Mouse (Mus musculus) MEL (cell line): ENCODE results near the gene Hs3st1. TPM values are rescaled to one million over a fixed set of nuclear protein-coding genes. Genes with fewer than 3 reads are reported as not detected.

ENCODE experiments used
- DNase-seq: peaks from one replicate; pipeline ENCODE4 v3.0.0; 2011; ENCODE audit warnings: low read depth, low spot score
- H3K27ac ChIP-seq: 2 replicates; pipeline ENCODE4 v1.5.1; 2012; ENCODE audit warnings: low read depth, mild to moderate bottlenecking, control low read depth, low read length, moderate library complexity; ENCODE audit not compliant: control insufficient read depth
- H3K27me3 ChIP-seq, 2 experiments: fragments of 150-350 bp in 1 of 2; sonication (generic) in 1 of 2; 2 replicates each; pipeline ENCODE4 v1.6.1; 2012; ENCODE audit warnings: low read length in 2 of 2, mild to moderate bottlenecking in 2 of 2, improper control_type of control experiment in 1 of 2, moderate library complexity in 1 of 2; ENCODE audit not compliant: insufficient read depth in 2 of 2, control insufficient read depth in 1 of 2
- H3K36me3 ChIP-seq, 2 experiments: 2 replicates each; pipeline ENCODE4 v1.6.1; 2012 to 2014; ENCODE audit warnings: low read length in 2 of 2, improper control_type of control experiment in 1 of 2, inconsistent platforms in 1 of 2, mild to moderate bottlenecking in 1 of 2; ENCODE audit not compliant: insufficient read depth in 2 of 2, control insufficient read depth in 1 of 2
- H3K4me1 ChIP-seq, 2 experiments: fragments of 150-350 bp in 1 of 2; sonication (generic) in 1 of 2; 2 replicates each; pipeline ENCODE4 v1.6.1; 2012; ENCODE audit warnings: low read length in 2 of 2, improper control_type of control experiment in 1 of 2, mild to moderate bottlenecking in 1 of 2; ENCODE audit not compliant: insufficient read depth in 2 of 2, control insufficient read depth in 1 of 2
- H3K4me3 ChIP-seq, 2 experiments: fragments of 150-350 bp in 1 of 2; sonication (generic) in 1 of 2; 2 replicates each; pipeline ENCODE4 v1.5.1; 2012; ENCODE audit warnings: low read depth in 2 of 2, low read length in 2 of 2, mild to moderate bottlenecking in 2 of 2, moderate library complexity in 2 of 2, control low read depth in 1 of 2, improper control_type of control experiment in 1 of 2; ENCODE audit not compliant: control insufficient read depth in 1 of 2, insufficient read depth in 1 of 2
- H3K79me2 ChIP-seq: 2 replicates; pipeline ENCODE4 v1.6.1; 2012; ENCODE audit warnings: mild to moderate bottlenecking, low read length, moderate library complexity; ENCODE audit not compliant: control insufficient read depth, poor library complexity, insufficient read depth
- H3K9ac ChIP-seq: 2 replicates; pipeline ENCODE4 v1.6.1; 2012; ENCODE audit warnings: low read depth, mild to moderate bottlenecking, control low read depth, low read length, moderate library complexity; ENCODE audit not compliant: control insufficient read depth, poor library complexity, severe bottlenecking
- H3K9me3 ChIP-seq: fragments of 150-350 bp; sonication (generic); replicated peaks from 2 replicates; pipeline ENCODE4 v1.6.1; 2012; ENCODE audit warnings: mild to moderate bottlenecking, low read length, improper control_type of control experiment, moderate library complexity; ENCODE audit not compliant: insufficient read depth
- CHD2 ChIP-seq: IDR thresholded peaks from 2 replicates; pipeline ENCODE4 v1.6.1; 2011; ENCODE audit warnings: low read length, improper control_type of control experiment
- CTCF ChIP-seq, 3 experiments: IDR thresholded peaks in 2 of 3; conservative IDR thresholded peaks in 1 of 3; 2 replicates each; pipeline ENCODE4 v1.5.1; 2011 to 2012; ENCODE audit warnings: low read length in 3 of 3, low read depth in 2 of 3, mild to moderate bottlenecking in 2 of 3, improper control_type of control experiment in 1 of 3, inconsistent platforms in 1 of 3, mixed read lengths in 1 of 3, moderate library complexity in 1 of 3; ENCODE audit not compliant: control insufficient read depth in 1 of 3, insufficient read depth in 1 of 3, poor library complexity in 1 of 3, severe bottlenecking in 1 of 3
- ELF1 ChIP-seq: IDR thresholded peaks from 2 replicates; pipeline ENCODE4 v1.6.1; 2014; ENCODE audit warnings: low read depth, mild to moderate bottlenecking, inconsistent platforms, low read length, improper control_type of control experiment, moderate library complexity
- EP300 ChIP-seq, 2 experiments: IDR thresholded peaks; 2 replicates each; pipeline ENCODE4 v1.6.1; 2011; ENCODE audit warnings: improper control_type of control experiment in 2 of 2, low read length in 2 of 2, low read depth in 1 of 2, mild to moderate bottlenecking in 1 of 2
- ETS1 ChIP-seq: IDR thresholded peaks from 2 replicates; pipeline ENCODE4 v1.6.1; 2012; ENCODE audit warnings: low read depth, mild to moderate bottlenecking, inconsistent platforms, low read length, improper control_type of control experiment, moderate library complexity
- GATA1 ChIP-seq: IDR thresholded peaks from 2 replicates; pipeline ENCODE4 v1.6.1; 2011; ENCODE audit warnings: low read depth, low read length, improper control_type of control experiment
- HCFC1 ChIP-seq: IDR thresholded peaks from 2 replicates; pipeline ENCODE4 v1.6.1; 2012; ENCODE audit warnings: low read depth, mild to moderate bottlenecking, inconsistent platforms, low read length, improper control_type of control experiment, moderate library complexity
- JUND ChIP-seq: IDR thresholded peaks from 2 replicates; pipeline ENCODE4 v1.6.1; 2011; ENCODE audit warnings: low read depth, mild to moderate bottlenecking, improper control_type of control experiment, low read length
- MAZ ChIP-seq: IDR thresholded peaks from 2 replicates; pipeline ENCODE4 v1.6.1; 2012; ENCODE audit warnings: low read depth, mild to moderate bottlenecking, inconsistent platforms, low read length, improper control_type of control experiment
- MEF2A ChIP-seq: IDR thresholded peaks from 2 replicates; pipeline ENCODE4 v1.6.1; 2014; ENCODE audit warnings: low read depth, mild to moderate bottlenecking, inconsistent platforms, low read length, improper control_type of control experiment; ENCODE audit not compliant: poor library complexity, insufficient replicate concordance, severe bottlenecking; ENCODE audit errors: extremely low read depth
- MYB ChIP-seq: IDR thresholded peaks from 2 replicates; pipeline ENCODE4 v1.6.1; 2011; ENCODE audit warnings: mild to moderate bottlenecking, low read depth, low read length, improper control_type of control experiment
- MYC ChIP-seq: IDR thresholded peaks from 2 replicates; pipeline ENCODE4 v1.6.1; 2011; ENCODE audit warnings: low read depth, mild to moderate bottlenecking, low read length, improper control_type of control experiment, moderate library complexity
- NELFE ChIP-seq: IDR thresholded peaks from 2 replicates; pipeline ENCODE4 v1.6.1; 2011; ENCODE audit warnings: low read depth, low read length, improper control_type of control experiment
- NRF1 ChIP-seq: IDR thresholded peaks from 2 replicates; pipeline ENCODE4 v1.6.1; 2014; ENCODE audit warnings: low read depth, mild to moderate bottlenecking, inconsistent platforms, low read length, improper control_type of control experiment, moderate library complexity; ENCODE audit not compliant: poor library complexity, insufficient read depth, severe bottlenecking
- POLR2AphosphoS2 ChIP-seq: IDR thresholded peaks from 2 replicates; pipeline ENCODE4 v1.6.1; 2011; ENCODE audit warnings: low read length, improper control_type of control experiment
- POLR2AphosphoS5 ChIP-seq: IDR thresholded peaks from 2 replicates; pipeline ENCODE4 v1.6.1; 2012; ENCODE audit warnings: low read depth, borderline replicate concordance, mild to moderate bottlenecking, inconsistent platforms, low read length, moderate library complexity, mixed read lengths
- RCOR1 ChIP-seq: IDR thresholded peaks from 2 replicates; pipeline ENCODE4 v1.6.1; 2012; ENCODE audit warnings: low read depth, mild to moderate bottlenecking, inconsistent platforms, low read length, improper control_type of control experiment
- SIN3A ChIP-seq: IDR thresholded peaks from 2 replicates; pipeline ENCODE4 v1.6.1; 2012; ENCODE audit warnings: low read length, improper control_type of control experiment, inconsistent platforms
- TAL1 ChIP-seq: IDR thresholded peaks from 2 replicates; pipeline ENCODE4 v1.6.1; 2012; ENCODE audit warnings: mild to moderate bottlenecking, inconsistent platforms, low read length, moderate library complexity, mixed read lengths
- TCF12 ChIP-seq: IDR thresholded peaks from 2 replicates; pipeline ENCODE4 v1.6.1; 2014; ENCODE audit warnings: low read depth, mild to moderate bottlenecking, inconsistent platforms, low read length, improper control_type of control experiment, moderate library complexity
- USF1 ChIP-seq: IDR thresholded peaks from 2 replicates; pipeline ENCODE4 v1.6.1; 2014; ENCODE audit warnings: low read depth, mild to moderate bottlenecking, inconsistent platforms, low read length, improper control_type of control experiment, moderate library complexity
- USF2 ChIP-seq, 2 experiments: IDR thresholded peaks; 2 replicates each; pipeline ENCODE4 v1.6.1; 2011 to 2012; ENCODE audit warnings: improper control_type of control experiment in 2 of 2, low read length in 2 of 2, borderline replicate concordance in 1 of 2, inconsistent platforms in 1 of 2, low read depth in 1 of 2, mild to moderate bottlenecking in 1 of 2; ENCODE audit not compliant: insufficient read depth in 1 of 2
- ZKSCAN1 ChIP-seq: IDR thresholded peaks from 2 replicates; pipeline ENCODE4 v1.6.1; 2012; ENCODE audit warnings: low read depth, mild to moderate bottlenecking, inconsistent platforms, low read length, improper control_type of control experiment, moderate library complexity
- ZMIZ1 ChIP-seq: IDR thresholded peaks from 2 replicates; pipeline ENCODE4 v1.6.1; 2012; ENCODE audit warnings: low read depth, mild to moderate bottlenecking, inconsistent platforms, low read length, improper control_type of control experiment, moderate library complexity
- ZNF384 ChIP-seq: IDR thresholded peaks from 2 replicates; pipeline ENCODE4 v1.6.1; 2012; ENCODE audit warnings: low read depth, mild to moderate bottlenecking, inconsistent platforms, low read length, improper control_type of control experiment
- polyA plus RNA-seq, 2 experiments: library from polyadenylated mRNA; stranded (reverse) in 1 of 2; unstranded in 1 of 2; fragments of >175 nt in 1 of 2; fragments of >200 nt in 1 of 2; gene quantifications; 2 replicates each; pipeline versions ENCODE4 v1.2.1 to v1.2.4; 2012; ENCODE audit warnings: low replicate concordance in 2 of 2, low read depth in 1 of 2; ENCODE audit not compliant: insufficient read length in 2 of 2, insufficient read depth in 1 of 2, missing spikeins in 1 of 2
- total RNA-seq: library from RNA; depleted of rRNA; stranded (reverse); fragments of 300-350 nt; gene quantifications from 2 replicates; pipeline ENCODE4 v1.2.3, GENCODE M21; 2012

The Hs3st1 gene
- total and polyA plus RNA-seq, 3 experiments = not detected

DNA sequence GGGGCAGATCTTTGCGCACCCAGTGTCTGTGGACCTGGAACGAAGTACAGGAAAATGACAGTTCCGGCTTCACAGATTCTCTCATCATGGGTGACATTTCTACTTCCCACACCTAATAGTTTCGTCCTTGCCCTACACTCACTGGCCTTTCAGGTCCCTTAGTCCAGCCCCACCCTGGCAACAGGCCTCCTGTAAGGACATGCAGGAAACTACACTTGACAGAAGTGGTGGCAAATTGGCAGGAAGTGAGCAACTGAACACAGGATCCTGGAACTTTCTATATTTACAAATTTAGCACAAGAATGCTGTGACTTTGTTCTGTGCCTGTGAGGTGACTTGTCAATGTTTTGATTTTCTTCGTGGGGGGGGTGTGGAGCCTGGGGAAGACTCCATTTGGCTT is 40.1 kb downstream of the Hs3st1 start:
- Histone ChIP-seq H3K79me2 (no peaks in the 10 kb centered on the region), H3K27me3 (no peaks in the 10 kb centered on the region), H3K4me1 (no peaks in the 10 kb centered on the region), H3K36me3 (no peaks in the 10 kb centered on the region), H3K9ac (no peak overlapping the region), H3K27ac (no peak overlapping the region), H3K4me3 (no peak overlapping the region), H3K9me3 (no peaks in the 10 kb centered on the region)
- TF ChIP-seq TAL1 (no peak), MYB (no peak), HCFC1 (no peak), ETS1 (no peak), POLR2AphosphoS2 (no peak), ELF1 (no peak), POLR2AphosphoS5 (no peak), MYC (no peak), ZKSCAN1 (no peak), NRF1 (no peak), EP300 (IDR thresholded peaks at IDR 0.05; ENCODE audit: low read depth in 1 of 2, low read length in 2 of 2) (no peak), JUND (no peak)
- no peak for DNase-seq

DNA sequence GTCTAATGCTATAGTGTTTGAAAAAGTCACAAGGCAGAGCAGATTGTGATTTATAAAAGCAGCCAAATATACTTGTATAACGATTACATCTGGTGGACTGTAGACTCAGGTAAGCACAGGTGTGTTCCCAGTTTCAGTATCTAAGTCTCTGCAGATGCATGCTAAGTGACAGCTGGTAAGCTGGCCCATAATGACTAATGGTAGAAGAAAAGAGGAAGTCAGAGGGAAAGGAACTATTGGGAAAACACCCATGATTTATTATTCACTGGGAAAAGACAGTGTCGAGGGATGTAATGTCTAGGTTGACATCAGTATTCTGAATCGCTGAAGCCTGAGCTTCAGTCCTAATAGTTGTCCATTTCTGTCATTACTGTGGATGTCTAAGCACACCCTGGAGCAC is 49.7 kb downstream of the Hs3st1 start:
- Histone ChIP-seq H3K27ac (no peak overlapping the region), H3K4me3 (no peak overlapping the region), H3K36me3 (no peaks in the 10 kb centered on the region), H3K9ac (no peak overlapping the region), H3K79me2 (no peaks in the 10 kb centered on the region), H3K9me3 (no peaks in the 10 kb centered on the region), H3K4me1 (no peaks in the 10 kb centered on the region)
- no peak for DNase-seq
- TF ChIP-seq ZKSCAN1 = no peak
- no peak for TF ChIP-seq HCFC1
- no peak for TF ChIP-seq USF2 (IDR thresholded peaks at IDR 0.05; ENCODE audit: borderline replicate concordance in 1 of 2, insufficient read depth in 1 of 2, low read depth in 1 of 2, low read length in 2 of 2)
- TF ChIP-seq CTCF (IDR thresholded peaks at IDR 0.05 in 2 of 3, conservative IDR thresholded peaks at IDR 0.05 in 1 of 3; ENCODE audit: control insufficient read depth in 1 of 3, insufficient read depth in 1 of 3, low read depth in 2 of 3, low read length in 3 of 3, poor library complexity in 1 of 3, severe bottlenecking in 1 of 3) = no peak
- no peak for TF ChIP-seq CHD2
- no peak for TF ChIP-seq MYC
- TF ChIP-seq MAZ = no peak
- no peak for TF ChIP-seq MYB
- no peak for TF ChIP-seq POLR2AphosphoS5
- TF ChIP-seq GATA1 = no peak
- TF ChIP-seq ELF1 = no peak
- no peak for TF ChIP-seq TCF12
- no peak for TF ChIP-seq USF1
- TF ChIP-seq SIN3A = no peak
- TF ChIP-seq ZNF384 = no peak
- no peak for TF ChIP-seq NRF1
- TF ChIP-seq MEF2A = no peak
- no peak for TF ChIP-seq NELFE
- no peak for TF ChIP-seq RCOR1
- TF ChIP-seq ZMIZ1 = no peak
- TF ChIP-seq, all 39 proteins: peak for 0
- H3K27me3 ChIP-seq = no peaks in the 10 kb centered on the region
